Mouse (Mus musculus) left cerebral cortex, postnatal 36 days (tissue): ENCODE results near the gene Ccng1. TPM values are rescaled to one million over a fixed set of nuclear protein-coding genes. Genes with fewer than 3 reads are reported as not detected.
A peak's percentile ranks its signal among the peaks of the same experiment; 100 is the strongest.

Source experiments
- DNase-seq, 2 experiments: peaks; one replicate each; pipeline ENCODE4 v3.0.0; 2021 to 2022; ENCODE audit warnings: low spot score in 2 of 2, mixed read lengths in 1 of 2
- intact Hi-C: fragments of 180-260 bp; cut with DNase I; formaldehyde crosslinking; loops from one replicate; pipeline ENCODE4 v1.15.1; 2025
- total RNA-seq, 2 experiments: library from RNA; stranded (reverse); gene quantifications; 2 replicates each; pipeline ENCODE4 v1.2.3; 2021

Gene Ccng1
- total RNA-seq = 10 to 100 TPM; 61.7 to 70.4 TPM

DNA sequence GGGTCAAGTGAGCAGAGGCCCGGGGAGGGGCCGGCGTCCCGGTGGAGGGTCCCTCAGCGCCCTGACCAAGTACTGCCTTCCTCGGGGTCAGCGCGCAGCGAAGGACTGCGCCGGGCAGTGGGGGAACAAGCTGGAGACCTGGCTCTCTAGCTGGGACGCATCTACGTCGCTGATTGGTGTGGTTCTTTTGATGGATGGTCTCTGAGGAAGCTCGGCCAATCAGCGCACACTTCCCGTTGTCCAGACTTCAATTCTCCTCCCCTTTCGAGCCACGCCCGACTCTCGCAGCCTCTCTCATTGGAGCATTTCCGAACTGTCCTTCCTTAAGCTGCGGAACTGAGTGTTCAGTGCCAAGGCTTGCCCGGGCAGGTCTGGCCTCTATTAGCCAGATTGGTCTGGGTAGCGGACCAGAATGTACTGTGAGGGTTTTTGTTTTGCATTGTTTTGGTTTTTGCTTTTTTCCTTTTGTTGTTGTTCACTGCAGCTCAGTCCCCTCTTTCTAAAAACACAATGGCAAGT lies at the start of gene Ccng1:
TSS of gene Ccng1 (minus strand) at position 203 of the 519 bp plus-strand sequence.
- intact Hi-C loops = no loop called here
- peak; percentile 90 to 91 for DNase-seq

DNA sequence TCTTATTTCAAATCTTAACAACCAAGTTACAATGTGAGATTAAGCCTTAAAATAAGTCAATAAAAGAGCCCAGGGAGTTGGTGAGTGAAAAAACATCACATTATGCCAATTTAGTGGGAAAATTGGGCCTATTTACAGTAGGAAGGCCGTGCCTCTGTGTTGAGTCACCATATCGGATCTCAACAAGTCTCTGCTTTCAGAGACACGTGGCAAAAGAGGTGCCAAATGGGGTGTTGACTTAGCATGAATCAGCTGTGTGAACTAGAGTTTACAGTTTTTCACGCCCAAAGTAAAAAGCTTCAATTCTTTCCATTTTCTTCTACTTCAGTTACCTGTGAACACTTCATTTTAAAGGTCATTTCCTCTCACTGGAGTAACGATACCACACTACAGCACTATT lies 35.2 kb upstream of the Ccng1 start:
- DNase-seq = no peak

DNA sequence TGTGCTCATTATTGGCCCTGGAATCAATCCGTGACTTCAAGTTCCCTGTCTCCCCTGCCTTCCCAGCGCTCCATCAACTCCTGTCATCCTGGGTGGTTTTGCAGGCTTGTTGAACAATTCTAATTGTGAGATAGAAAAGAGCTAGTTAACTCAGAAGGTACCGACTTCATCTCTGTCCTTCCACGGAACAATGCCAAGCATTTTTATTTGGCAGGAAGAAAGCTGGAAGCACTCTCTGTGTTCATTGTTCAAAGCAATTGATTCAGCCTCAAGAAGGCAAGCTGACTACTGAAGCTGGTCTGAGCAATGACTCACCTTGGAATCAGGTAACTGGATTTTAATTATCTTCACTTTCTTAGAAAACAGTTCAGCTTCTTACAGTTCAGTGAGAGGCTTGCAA lies 34.6 kb upstream of the Ccng1 start:
- intact Hi-C loops = no loop called here
- no peak for DNase-seq

More for the DNA sequence above, 35.2 kb upstream of the Ccng1 start:
- intact Hi-C loops = no loop called here

DNA sequence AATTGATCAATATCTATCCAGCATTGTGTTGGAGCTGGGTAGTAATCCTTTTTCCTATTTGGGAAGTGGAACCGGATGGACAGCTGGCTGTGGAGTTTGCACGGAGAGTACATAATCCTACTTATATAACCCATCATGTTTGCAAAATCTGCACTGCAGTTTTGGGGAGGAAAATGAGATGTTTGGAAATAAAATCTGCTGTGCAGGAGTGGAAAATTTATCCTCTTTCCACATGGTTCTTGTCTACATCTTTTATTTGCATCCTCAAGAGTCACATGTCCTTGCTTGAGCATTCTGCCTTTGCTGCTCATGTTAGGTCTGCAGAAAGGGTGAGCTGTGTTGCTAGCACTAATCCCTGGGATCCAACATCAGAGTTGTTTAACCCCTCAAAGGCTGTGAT lies 31.8 kb upstream of the Ccng1 start:
- DNase-seq = peak; percentile 28 to 32
- intact Hi-C loops = no loop called here

DNA sequence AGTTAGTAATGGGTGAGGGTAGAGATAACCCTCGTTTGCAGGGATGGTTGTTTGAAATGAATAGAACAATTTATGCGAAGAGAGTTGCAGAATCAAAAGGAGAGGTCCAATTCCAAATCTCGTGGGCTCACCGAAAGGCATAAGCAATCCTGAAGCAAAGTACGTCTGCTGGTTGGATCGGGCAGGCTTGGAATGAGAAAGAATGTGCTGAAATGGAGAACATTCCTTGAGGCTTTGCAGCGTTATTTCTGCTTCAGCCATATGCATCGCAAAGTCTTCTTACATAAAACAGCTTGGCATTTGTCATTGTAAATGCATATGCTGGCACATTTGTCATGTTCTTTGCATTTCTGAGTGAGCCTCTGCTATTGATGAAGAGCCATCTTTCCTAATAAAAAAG lies 29.2 kb upstream of the Ccng1 start:
- DNase-seq = peak; percentile 42
- intact Hi-C loops = no loop called here

DNA sequence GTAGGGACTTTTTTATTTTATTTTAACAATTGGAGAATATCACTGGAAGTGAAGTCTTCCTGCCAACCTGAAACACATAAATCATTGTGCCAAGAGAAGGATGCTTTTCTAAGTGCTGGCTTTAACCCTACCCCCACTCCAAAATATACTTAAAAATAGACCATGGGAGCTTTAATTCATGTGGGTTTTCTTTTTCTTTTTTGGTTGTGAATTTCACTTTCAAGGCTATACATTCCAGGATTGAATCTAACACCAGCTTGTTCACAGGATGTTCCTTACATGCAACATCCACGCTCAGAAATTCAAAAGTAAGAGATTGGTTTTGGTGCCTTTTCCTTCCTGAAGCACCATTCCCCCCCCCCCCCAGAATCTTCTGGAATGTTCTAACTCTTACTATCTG lies 28.2 kb upstream of the Ccng1 start:
- intact Hi-C loops = no loop called here
- no peak for DNase-seq

DNA sequence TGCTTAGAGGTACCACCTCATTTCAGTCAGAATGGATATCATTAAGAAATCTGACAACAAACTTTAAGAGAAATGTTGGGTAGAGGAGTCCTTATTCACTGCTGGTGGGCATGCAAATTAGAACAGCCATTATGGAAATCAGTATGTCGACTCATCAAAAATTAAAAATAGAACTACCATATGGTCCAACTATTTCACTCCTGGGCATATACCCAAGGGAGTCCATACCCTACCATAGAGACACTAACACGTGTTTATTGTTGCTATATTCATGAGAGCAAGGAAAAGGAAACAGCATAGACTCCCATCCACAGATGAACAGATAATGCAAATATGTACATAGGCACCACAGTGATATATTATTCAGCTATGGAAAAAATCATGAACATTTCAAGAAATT lies 26.7 kb upstream of the Ccng1 start:
- DNase-seq = no peak
- intact Hi-C loops = no loop called here

DNA sequence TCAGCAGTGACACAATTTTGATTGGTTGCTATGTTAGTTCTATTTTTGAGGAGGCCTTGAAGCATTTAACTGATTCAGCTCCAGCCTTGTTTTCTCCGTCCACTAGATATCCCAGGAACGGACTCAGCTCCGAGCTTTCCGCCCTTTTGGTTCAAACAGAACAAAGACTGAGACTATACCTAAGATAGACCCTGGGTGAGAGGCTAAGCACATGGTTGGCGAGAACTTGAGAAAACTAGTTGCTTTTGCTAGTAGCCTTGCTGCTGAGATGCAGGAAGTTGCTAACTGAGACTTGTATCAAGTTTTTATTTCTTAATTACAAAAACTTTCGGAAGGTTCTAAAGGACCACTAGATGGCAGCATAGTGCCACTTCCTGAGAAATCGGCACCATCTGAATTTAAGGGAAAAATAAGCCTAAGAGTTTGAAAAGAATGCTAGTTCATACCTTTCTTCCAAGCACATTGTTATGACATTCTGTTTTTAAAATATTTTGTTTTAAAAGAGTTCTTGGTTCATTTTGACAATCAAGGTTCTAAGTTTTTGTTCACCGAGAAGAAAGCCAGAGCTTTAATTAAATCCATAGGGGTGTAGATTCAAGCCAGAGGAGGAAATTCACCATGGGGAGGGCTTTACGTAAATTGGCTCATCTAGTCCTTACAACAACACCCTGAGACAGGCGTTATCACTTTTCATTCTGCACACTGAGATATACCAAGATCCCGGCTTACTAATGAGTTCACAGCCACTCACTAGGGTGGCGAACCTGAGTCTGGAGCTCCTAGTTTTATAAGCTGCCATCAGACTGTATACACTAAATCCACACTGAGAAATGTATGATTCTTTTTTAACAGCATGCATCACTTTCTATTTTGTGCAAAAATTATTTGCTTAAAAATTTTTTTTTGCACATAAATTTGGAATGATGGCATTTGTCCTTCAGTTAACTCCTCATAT lies 20.5 kb upstream of the Ccng1 start:
- intact Hi-C loops = loop anchor here (5.0 to 10.0 kb wide), 3 partner anchors 422 to 1649 kb away; no protein-coding TSS in a partner anchor
- no peak for DNase-seq

DNA sequence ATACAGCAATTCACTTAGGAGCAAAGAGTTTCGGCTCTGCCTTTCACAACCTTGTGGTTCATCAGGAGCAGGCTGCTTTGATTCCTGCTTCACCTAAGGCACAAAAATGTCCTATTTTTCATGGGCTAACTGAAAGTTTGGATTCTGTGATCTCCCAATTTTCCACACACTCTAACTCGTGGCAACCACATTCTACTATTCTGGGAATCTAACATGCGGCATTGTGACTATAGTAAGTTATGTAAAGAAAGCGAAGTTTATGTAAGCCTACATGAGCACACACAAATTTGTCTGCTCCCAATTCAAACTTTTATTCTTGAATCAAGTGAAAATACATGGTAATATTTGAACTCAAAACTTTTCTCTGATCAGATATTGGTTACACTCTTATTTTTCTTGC lies 9.6 kb upstream of the Ccng1 start:
- no peak for DNase-seq
- intact Hi-C loops = no loop called here

DNA sequence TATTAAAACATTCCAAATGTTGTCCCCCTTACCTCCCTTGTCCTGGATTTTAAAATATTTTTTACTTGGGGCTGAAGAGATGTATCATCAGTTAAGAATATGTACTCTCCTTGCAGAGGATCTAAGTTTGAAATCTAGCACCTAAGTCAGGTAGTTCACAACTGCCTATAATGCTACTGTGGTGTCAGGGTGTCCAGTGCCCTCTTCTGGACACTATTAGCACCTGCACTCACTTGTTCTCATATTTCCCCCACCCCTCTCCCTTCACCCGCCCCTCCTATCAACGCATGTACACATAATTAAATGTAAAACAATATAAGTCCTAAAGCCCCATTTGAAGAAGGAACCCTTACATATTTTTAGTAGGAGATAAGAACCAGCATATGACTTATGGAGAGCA lies 8.3 kb upstream of the Ccng1 start:
- intact Hi-C loops = no loop called here
- DNase-seq = no peak

DNA sequence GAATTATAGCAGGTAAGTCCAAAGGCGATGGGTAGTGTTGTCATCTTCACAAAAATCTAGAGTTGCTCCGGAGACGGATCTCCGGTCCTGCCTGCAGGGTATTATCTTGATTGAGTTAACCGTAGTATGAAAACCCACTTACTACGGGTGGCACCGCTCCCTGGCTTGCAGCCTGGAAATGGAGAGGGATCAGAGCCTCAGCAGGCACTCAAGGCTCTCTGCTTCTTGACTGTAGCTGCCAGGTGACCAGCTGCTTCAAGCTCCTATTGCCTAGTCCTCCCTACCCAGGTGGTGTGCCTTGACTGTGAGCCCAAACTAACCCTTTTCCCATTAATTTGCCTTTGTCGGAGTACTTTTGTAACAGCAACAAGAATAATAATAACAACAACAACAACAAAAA lies 4.8 kb upstream of the Ccng1 start:
- intact Hi-C loops = no loop called here
- no peak for DNase-seq

DNA sequence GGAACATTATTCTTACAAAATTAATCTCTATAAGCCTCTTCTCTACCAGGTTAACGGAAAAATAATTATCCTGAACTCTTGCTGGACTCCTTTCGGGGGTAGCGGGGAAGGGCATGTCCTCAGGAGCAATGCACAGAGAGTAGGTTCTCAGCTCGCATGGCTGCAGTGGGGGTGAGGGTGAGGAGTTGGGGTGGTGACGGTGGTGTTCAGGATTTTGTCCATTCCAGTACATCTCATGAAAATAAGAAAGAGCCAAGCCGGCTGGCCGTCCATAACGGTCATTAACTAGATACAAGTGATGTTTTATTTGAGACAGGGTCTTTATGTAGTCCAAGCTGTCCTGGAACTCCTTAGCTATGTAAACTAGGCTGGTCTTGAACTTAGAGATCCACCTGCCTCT lies 857 bp upstream of the Ccng1 start:
- no peak for DNase-seq
- intact Hi-C loops = no loop called here

DNA sequence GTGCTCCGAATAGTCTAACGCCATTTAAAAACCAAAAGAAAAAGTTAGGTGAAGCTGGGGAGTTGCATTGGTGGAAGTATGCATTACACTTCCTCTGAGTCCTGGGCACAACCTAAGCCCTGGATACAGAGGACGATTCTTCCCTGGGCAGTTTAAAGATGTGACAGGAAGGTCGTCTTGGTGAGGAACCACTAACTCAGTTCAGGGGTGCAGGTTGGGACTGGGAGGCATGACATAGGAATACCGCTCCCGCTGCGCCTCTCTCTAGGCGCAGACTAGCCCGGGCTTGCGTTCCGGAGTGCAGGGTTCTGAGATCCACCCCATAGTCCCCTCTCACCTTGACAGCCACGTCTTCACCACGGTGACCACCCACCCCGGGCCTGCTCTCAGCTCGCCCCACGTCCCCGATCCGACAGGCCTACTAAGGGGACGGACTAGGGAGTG lies 425 bp downstream of the Ccng1 start:
- no peak for DNase-seq
- intact Hi-C loops = loop anchor here (5.0 kb wide), 1 partner anchor 62 kb away; no protein-coding TSS in a partner anchor

DNA sequence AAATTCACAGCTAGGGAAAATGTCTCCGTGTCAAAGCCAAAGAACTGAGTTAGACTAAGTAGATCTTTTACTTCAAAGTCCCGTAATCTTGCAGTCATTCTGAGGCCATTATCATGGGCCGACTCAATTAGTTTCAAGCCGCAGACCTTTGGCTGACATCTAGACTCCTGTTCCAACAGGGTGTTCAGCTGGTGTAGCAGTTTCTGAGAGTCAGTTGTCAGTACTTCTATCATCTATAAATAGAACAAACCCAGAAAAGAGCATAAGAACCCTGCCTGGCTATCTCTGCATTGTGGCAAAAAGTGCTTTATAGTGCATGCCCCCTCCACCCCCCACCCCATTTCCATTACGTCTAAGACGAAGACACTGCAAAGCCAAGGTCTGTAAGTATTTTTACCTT lies 1.3 kb downstream of the Ccng1 start:
- intact Hi-C loops = loop anchor here (5.0 kb wide), 1 partner anchor 62 kb away; no protein-coding TSS in a partner anchor
- DNase-seq = no peak

DNA sequence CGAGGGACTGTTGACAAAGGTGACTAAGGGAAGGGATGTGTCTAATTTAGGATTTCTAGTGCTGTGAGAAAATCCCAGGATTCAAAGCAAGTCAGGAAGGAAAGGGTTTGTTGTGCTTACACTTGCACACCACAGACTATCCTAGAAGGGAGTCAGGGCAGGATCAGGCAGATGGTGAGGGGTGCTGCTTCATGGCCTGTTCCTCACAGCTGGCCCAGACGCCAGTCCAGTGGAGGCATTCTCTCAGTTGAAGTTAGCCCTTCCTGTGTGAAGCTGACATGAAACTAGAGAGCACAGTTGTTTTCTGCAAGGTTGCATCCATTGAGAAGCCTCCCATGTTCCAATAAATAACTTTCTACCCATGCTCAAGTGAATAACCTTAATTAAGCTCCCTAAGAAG lies 7.4 kb downstream of the Ccng1 start:
- DNase-seq = no peak
- intact Hi-C loops = no loop called here

DNA sequence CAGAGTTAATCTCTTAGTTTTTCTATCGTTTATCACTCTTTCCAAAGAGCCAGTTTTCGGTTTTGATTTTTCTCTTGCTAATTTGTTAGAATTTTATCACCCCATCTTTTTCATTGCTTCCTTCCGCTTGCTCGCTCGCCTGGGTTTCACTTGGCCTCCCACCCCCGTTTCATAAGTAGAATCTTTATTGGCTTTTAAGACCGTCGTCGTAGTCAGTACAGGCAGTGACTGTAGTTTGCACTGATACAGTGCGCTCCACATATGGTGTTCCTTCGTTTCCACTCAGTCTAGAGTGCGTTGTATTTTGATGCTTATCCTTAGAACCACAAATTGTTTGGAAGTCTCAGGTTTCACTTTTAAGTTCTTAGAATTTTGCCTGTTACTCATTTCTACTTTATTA lies 8.8 kb downstream of the Ccng1 start:
- intact Hi-C loops = no loop called here
- no peak for DNase-seq

DNA sequence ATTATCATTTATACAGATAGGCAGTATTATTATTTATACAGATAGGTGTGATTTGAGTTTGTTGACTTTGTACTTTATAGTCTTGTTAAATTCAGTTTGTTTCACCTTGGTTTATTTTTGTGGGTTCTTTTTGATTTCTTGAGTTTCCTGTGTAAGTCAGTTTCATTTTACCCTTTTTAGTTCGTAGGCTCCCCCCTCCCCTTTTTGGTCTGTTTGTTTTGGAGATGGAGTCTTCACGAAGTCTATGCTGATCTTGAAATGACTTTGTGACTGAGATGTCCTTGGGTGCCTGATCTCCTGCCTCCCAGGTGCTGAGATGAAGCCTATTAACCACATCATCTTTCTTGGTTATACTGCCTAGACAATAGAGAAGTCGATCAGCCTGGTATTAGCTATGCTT lies 10.8 kb downstream of the Ccng1 start:
- DNase-seq = no peak
- intact Hi-C loops = no loop called here

DNA sequence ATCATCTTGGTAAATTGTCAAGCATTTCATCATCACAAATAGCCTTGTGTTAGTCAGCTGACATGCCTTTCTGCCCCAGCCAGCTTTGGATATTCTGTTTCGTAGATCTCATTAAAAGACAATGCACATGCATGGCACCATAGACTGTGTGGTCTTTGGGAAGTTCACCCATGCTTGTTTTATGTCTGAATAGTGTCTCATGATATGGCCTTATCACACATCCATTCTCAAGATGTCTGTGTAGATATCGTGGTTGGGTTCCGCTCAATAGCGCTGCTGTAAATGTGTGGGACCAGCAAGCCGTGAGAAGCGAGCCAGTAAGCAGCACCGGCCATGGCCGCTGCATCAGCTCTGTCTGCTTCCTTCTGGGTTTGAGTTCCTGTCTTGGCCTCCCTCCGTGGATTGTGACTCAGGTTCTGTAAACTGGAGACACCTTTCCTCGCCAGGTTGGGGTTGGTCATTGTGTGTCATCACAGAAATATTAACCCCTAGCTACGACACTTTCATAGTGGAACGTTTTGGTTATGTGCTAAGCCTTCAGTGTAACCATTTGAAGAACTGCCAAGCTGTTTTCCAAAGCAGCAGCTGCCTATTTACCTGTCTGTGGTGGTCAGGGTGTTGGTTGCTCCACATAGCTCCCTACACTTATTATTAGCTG lies 13.4 kb downstream of the Ccng1 start:
- intact Hi-C loops = no loop called here
- no peak for DNase-seq

DNA sequence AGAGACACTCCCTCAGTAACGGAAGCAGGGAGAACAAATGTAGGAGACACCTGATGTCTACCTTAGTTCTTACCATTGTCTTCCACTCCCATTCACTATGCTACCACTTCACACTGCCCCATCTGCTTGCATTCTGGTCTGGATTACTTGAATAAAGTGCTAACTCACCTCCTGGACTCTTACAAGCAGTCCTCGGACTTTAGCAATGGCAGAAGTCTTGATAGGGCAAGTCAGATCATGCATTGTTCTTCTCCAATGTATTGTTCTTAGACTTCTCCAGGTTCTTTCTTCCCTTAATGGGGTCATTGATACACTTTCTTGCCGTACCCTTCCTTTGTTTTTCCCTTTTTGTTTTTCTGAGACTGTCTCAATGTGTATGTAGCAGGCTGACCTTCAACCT lies 17.7 kb downstream of the Ccng1 start:
- no peak for DNase-seq
- intact Hi-C loops = no loop called here

DNA sequence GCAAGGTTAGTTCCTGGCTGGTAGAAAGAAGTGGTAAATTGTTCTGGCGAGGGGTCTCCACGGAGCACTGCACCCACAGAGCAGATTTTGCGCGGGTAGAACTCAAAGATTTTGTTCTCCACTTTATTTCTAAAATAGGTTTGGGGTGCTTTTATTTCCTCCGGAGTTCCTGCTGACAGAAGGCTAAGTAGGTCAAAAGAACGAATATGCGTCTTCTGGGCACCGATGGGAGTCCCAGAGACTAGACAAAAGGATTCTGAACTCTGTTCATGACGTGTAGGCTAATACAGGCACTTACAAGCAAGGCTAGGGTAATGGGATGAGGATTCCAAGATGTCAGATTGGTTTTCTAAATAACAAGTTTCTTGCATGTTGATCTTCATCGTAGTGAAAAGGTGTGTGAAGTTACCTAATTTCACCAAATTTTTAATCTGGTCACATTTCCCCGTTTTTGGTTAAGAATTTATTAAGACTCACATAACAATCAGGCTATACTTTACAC lies 20.8 kb downstream of the Ccng1 start:
- DNase-seq = no peak
- intact Hi-C loops = no loop called here
